Mouse (Mus musculus): ENCODE measurements around the gene Zfp983.

DNA sequence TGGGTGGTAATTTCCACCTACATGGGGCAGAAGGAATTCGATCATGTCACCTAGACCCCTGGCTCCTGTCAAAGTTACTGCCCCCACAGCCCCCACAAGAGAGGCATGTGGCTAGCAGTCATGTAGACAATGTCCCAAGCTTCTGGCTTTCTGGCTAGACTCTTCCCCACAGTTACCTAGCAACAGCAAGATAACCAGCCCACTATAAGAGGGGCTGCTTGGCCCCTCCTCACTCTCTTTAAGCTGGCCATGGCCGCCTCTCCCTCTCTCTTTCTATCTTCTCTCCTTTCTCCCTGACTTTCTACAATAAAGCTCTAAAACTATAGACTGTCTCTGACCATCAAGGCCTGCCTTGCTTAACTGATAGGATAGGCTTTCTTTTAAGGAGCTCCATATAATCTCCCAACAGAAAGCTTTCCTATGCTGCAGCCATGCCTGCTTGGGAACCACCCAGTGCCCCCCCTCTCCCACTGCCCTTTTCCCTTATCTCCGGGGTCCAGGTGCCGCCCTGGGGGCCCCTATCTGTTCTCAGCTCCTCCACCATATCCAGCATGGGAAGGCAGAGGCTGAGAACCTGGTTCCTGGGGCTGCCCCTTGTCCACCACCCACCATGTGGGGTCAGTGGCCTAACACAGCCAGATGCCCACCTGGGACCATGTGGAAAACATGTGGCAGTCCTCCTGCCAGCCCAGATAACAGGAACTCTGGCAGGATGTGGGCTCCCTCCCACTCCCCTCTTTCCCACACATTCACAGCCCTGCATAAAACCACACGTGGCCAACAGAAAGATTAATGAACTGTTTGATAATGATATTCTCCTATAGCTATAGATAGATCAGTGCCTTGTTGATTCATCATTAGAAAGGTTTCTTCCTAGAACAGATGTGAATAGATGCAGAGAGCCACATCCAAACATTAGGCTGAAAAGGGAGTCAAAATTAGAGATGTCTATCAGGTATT lies 52.1 kb downstream of the Zfp983 start:
- TF ChIP-seq CTCF (IDR thresholded peaks at IDR 0.05; ENCODE audit: borderline replicate concordance, insufficient read depth, low read depth, low read length) (no peak), POLR2A (IDR thresholded peaks at IDR 0.05; ENCODE audit: borderline replicate concordance, insufficient read depth, low read length) (no peak)
